Mouse (Mus musculus): ENCODE results near the gene Pi4ka.

DNA sequence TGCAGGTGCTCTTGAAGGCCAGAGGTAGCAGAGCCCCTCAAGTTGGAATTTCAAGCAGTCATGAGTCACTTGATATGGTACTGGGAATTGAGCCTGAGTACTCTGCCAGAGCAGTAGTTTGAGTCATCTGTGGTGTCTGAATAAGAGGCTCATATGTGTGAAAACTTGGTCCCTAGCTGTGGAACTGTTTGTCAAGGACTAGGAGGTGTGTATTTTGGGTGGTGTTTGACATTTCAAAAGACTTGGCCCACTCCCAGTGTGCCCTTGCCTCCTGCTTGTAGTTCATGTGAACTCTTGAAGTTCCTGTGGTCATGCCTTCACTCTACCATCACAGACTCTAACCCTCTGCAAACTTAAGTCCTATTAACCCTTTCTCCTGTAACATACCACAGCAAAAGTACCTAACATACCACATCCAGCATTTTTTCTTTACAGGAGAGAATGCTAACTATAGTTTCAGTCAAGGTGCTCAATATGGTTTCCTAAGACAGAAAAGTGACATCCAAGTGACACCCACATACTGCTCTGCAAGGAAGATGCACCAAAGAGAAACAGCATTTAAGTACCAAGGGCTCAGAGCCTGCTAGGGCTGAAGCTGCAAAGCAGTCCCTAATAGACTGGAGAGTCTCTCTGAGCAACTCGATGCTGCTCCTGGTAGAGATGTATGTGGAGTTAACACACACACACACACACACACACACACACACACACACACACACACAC, 76.1 kb downstream of the Pi4ka start:
- TF ChIP-seq CTCF (conservative IDR thresholded peaks at IDR 0.05; ENCODE audit: low read length) (no peak), NANOG (IDR thresholded peaks at IDR 0.05; ENCODE audit: borderline replicate concordance, low read length) (no peak), POU5F1 (IDR thresholded peaks at IDR 0.05; ENCODE audit: borderline replicate concordance, low read length) (no peak)

Data from E14TG2a.4 (cell line).